Mouse (Mus musculus): ENCODE results near the gene Irx1. TPM values are rescaled to one million over a fixed set of nuclear protein-coding genes. Genes with fewer than 3 reads are reported as not detected.

Gene Irx1
- polyA plus RNA-seq, 1 experiment from 2014 or later, result 4.0 TPM

DNA sequence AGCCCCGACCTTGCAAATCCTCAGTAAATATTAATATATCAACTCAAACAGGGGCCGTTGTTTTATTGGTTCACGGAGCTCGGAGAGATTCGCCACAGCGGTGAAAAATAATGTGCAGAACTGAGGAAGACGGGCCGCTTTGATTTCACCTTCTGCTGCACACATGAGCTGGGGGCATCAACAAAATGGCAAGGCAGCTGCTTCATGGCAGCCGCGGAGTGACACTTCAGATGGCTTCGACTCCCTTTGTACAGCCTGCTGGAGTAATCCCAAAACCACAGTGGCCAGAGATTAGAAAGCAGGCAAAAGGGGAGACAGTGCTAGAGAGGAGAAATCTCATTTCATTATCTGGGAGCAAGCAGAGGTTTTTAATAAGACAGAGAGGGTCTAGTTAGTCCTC is 11.6 kb downstream of the Irx1 start:
- ATAC-seq (ENCODE audit: low FRiP score) (0 out of 2 replicates have a peak, but pooled peaks have one; percentile 1), DNase-seq (ENCODE audit: low spot score) (no peak)
- H3K36me3 ChIP-seq (replicated peaks; ENCODE audit: control insufficient read depth, insufficient read depth), result no peaks in the 10 kb centered on the region; the same call in 1 of the 2 replicates
- H3K4me1 ChIP-seq (replicated peaks; ENCODE audit: control insufficient read depth, insufficient read depth, low read length), result peaks cover 45% of the 10 kb centered on the region
- H3K4me2 ChIP-seq (replicated peaks), result peak overlapping the region; percentile 32
- H3K4me3 ChIP-seq (replicated peaks; ENCODE audit: low read length), result no peak overlapping the region
- H3K27ac ChIP-seq, result peak overlapping the region; percentile 65; the same call in 1 of the 2 replicates
- peak overlapping the region; percentile 47 for H3K9ac ChIP-seq
- 26% methylated on average over 11 of the region's 11 CpGs for WGBS
- no peaks in the 10 kb centered on the region for H3K9me3 ChIP-seq (ENCODE audit: control insufficient read depth, low read length)
- H3K27me3 ChIP-seq (ENCODE audit: control insufficient read depth, insufficient read depth, low read length), result peaks cover 21% of the 10 kb centered on the region

DNA sequence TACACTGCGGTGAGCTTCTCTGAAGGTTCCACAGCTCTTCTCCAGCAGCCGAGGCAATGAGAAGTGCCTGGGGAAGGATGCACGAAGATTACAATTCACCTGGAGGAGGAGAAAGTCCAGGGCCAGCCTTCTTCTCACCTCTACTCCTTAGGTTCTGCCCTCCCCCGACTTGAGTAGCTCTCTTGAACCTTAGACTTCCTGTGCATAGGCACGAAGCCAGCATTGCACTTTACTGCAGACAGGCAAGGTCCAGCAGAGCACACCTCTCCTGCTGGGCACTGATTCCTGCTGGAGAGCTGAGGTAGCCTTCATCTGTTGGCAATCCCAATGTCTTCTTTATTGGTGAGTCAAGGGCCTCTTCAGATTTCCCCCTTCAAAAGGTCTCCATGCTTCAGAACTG is 13.7 kb downstream of the Irx1 start:
- no peaks in the 10 kb centered on the region for H3K9me3 ChIP-seq (ENCODE audit: control insufficient read depth, low read length)
- DNase-seq (ENCODE audit: low spot score) (no peak), ATAC-seq (ENCODE audit: low FRiP score) (no peak)
- no peak overlapping the region for H3K27ac ChIP-seq
- H3K36me3 ChIP-seq (replicated peaks; ENCODE audit: control insufficient read depth, insufficient read depth), result no peaks in the 10 kb centered on the region; the same call in 1 of the 2 replicates
- H3K27me3 ChIP-seq (ENCODE audit: control insufficient read depth, insufficient read depth, low read length), result 0 out of 2 replicates have a peak, but pooled peaks cover 4% of the 10 kb centered on the region
- H3K9ac ChIP-seq, result no peak overlapping the region
- H3K4me3 ChIP-seq (replicated peaks; ENCODE audit: low read length), result no peak overlapping the region
- H3K4me2 ChIP-seq (replicated peaks), result no peak overlapping the region
- H3K4me1 ChIP-seq (replicated peaks; ENCODE audit: control insufficient read depth, insufficient read depth, low read length), result peaks cover 38% of the 10 kb centered on the region
- 84% methylated on average over 5 of the region's 5 CpGs for WGBS

DNA sequence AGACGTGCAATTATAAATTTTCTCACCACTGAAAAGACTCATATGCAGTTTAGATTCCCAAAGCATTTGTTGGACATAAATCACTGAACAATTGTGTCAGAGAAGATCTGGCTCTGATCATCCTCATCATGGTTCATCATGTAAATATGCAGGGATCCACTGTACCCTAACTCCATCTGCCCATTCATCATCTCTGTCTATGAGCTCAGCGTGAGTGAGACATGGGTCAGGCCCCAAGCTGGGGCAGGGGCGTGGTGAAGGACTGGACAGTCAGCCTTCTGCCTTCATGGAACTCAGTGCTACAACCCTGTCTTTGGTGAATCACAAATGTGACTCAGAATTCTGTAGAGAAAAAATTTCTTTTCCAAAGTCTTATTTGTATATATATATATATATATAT is 53.2 kb downstream of the Irx1 start:
- H3K9ac ChIP-seq, result no peak overlapping the region
- no peaks in the 10 kb centered on the region for H3K9me3 ChIP-seq (ENCODE audit: control insufficient read depth, low read length)
- H3K27me3 ChIP-seq (ENCODE audit: control insufficient read depth, insufficient read depth, low read length), result no peaks in the 10 kb centered on the region
- no peaks in the 10 kb centered on the region for H3K36me3 ChIP-seq (replicated peaks; ENCODE audit: control insufficient read depth, insufficient read depth)
- H3K4me3 ChIP-seq (replicated peaks; ENCODE audit: low read length), result no peak overlapping the region
- no peak overlapping the region for H3K27ac ChIP-seq
- no peaks in the 10 kb centered on the region for H3K4me1 ChIP-seq (replicated peaks; ENCODE audit: control insufficient read depth, insufficient read depth, low read length)
- 71% methylated on average over 3 of the region's 3 CpGs for WGBS
- DNase-seq (ENCODE audit: low spot score) (no peak), ATAC-seq (ENCODE audit: low FRiP score) (no peak)
- no peak overlapping the region for H3K4me2 ChIP-seq (replicated peaks)
